Mouse (Mus musculus) kidney, adult 18-20 months (tissue): Measurements from ENCODE around the gene Pitpnb.

Experiments
- DNase-seq: peaks from one replicate; pipeline ENCODE4 v3.0.0; 2021

Gene Pitpnb

DNA sequence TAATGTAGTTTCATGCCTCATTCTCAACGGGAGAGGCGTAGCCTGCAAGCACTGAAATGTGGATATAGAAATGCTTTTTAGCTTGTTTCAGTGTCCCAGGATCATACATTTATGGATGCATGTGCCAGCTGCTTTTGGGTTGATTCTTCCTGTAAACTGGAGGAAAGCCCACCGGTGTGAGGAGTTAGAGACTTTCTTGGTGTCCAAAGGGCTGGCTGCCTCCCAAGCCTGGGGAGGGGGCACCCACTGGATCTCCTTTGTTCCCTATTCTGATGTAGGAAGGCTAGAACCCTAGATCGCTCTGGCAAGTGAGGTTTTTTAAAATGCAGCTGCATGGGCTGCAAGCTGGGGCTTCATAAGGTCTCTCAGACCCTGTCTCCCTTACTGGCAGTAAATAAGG, 93.1 kb downstream of the Pitpnb start:
- no peak for DNase-seq

DNA sequence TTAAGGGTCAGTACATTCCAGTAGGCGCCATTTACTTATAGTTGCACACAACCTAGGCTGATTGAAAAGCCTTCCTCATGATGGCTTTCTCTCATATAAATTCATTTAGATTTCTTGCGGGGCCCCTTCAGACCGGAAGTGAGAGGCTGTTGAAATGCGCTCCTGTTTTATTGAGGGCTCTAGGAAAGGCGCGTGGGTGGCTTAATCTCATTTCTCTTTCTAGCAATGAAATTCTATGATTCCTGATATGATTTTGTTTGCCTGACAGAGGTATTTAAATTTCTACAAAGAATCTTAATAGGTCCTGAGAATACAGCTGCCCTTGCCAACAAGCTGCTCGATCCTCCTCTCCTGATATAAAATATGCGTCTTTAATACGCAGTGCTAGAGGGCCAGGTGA, 95.2 kb downstream of the Pitpnb start:
- no peak for DNase-seq

DNA sequence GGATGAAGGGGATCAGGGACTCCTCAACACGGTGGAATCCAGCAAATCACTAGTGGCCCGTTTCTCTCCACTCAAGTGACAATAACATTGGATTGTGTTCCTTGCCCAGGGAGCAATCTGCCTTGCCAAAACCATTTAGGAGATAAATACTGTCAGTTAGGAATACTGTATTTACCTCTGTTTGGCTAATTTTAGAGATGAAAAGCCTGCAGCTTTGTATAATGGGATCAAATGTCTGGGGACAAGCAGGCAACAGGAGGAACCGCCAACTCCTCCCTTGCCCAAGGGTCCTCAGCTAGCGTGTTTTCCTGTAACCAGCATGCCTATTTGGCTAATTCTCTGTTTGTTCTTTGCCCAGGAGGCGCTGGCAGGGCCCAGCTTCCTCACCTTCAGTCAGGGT, 95.7 kb downstream of the Pitpnb start:
- DNase-seq: no peak

DNA sequence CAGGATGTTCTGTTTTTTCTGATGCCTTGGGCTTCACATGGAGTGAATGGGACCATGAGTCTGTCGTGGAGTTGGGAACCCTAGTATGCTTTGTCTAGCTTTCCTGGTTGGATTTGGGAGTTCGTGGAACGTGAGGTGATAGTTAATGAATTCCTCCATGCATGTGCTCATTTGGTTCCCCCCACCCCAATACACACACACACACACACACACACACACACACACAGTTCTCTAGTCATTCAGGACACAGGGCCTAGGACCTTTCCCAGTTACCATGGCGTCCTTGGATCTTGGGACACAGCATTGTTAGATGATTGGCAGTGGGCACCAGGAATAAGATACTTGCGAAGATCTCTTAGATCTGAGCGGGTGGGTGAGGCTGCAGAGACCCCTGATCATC, 98.3 kb downstream of the Pitpnb start:
- no peak for DNase-seq

DNA sequence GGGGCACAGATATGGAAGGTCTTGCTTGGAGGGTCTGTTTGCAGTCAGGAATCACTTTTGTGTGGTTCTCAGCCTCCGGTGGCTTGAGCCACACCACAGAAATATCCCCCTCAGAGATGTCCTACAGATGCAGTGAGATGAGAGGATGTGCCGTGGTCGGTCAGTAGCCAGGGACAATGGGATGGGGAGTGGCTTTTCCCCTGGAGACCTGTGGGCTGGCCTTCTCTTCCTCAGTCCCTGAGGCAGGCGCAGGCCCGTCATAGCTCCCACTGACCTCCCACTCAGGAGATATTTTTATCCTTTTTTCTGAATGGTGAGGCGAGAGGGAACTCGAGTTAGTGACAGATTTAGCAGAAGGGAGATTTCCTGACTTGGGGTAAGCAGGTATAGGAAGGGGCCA, 99.2 kb downstream of the Pitpnb start:
- no peak for DNase-seq

DNA sequence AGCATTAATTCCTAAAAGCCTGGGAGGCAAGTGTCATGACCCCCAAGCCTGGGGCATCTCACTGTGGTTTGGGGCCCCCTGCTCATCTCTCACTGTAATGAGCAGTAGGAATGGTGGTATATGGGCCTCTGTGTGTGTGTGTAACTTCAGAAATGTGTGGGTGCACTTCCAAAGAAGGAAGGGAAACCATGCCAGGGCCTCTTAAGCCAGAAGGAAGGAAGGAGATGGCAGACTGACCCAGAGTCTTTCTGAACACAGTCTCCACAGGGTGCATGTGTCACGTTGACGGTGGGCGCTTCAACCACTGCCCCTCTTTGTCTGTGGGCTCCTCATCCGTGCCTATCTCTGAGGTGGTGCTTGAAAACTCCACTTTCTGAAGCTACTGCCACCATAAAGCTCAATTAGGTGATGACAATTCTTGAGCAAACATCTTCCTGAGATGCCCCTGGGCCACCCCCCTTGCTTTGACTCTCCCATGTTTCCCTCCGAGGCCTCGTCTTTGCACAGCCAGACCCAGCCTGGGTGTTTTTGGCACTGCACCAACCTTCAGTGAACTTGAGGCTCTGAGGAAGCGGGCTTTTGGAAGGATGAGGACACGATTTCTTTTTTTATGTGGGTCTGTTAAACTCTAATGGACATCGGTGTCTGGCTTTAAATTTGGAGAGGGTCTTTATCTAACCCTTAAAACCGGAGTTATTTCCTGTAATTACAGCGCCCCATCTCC, 100.6 kb downstream of the Pitpnb start:
- DNase-seq: no peak

DNA sequence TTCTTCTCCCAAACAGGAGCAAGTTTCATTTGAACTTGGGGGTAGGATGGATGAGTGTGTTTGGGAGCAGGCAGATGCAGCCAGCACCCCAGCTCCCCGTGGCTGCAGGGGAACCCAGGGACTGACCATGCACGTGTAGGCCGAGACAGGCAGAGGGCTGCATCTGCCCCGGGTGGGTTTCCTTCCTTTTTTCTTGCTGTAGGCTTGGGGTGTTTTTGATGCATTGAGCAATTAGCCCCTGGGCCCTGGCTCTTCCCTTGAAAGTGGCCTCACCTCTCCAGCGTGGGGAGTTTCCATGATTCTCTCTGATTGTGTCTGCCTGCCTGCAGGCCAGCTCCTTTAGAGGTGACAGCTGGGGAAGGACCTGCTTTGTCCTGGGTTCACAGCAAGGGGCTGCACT, 102.3 kb downstream of the Pitpnb start:
- DNase-seq: no peak

DNA sequence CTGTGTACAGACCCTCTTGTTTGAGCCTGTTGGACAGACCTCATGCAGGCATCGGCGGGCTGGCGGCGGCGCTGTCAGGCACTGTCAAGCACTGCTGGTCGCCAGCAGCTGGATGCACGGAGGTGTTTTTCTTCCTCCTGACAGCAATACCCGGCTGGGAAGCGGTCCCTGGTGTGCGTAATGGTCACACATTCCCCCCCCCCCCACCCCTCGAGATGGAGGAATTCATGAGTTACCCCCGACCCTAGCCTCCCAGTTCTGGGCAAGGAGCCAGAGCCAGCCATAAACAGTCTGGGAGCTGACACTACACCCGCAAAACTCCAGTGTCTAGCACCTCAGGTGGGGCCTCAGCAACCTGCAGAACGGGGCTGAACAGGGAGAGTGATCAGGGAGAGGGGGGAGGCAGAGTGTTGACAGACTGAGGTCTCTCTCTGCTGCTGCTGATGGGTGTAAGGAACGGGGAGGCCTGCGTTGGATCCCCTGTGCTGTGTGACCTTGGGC, 103.8 kb downstream of the Pitpnb start:
- no peak for DNase-seq

DNA sequence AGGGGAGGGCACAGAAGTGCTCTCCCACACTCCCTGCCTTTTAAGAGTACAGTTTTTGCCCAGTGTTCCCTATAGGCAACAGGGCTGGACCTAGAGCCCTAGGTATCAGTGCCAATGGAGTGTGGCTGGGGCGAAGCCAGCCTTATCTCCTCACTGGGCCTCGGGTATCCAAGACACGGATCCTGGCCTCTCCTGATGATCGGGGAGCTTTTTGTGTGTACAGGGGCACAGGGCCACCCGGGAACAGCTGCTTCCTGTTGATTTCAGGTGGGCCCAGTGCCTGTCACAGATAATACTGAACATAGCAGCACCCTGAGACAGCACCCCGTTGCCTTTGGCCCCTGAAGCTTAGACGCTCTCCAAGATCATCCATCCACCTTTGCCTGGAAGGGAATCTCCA, 105.7 kb downstream of the Pitpnb start:
- no peak for DNase-seq

DNA sequence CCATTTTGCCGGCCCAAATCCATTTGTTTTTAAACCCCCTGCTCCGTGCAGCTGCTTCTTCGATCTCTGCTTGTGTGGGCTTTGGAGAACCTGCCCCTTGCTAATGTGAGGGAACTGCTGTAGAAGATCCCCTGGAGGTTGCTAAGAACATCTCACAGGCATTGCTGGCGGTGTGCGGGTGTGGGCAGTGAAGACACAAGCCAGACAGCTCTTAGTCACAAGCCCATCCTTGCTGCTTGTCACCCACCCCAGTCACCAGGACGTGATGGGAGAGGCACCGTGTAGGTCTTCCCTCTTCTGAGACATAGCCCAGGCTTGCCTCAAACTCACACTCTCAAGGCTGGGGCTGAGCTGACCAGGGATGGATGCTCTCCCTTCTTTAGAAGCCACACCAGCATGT, 106.6 kb downstream of the Pitpnb start:
- DNase-seq: no peak
